Mouse (Mus musculus) CD4-positive, CD25-positive, alpha-beta regulatory T cell, adult 9 weeks (primary cell): ENCODE data around the gene Tmem30b. TPM values are rescaled to one million over a fixed set of nuclear protein-coding genes. Genes with fewer than 3 reads are reported as not detected.

Experiments
- polyA plus RNA-seq: library from polyadenylated mRNA; unstranded; fragments of 100-300 nt; shearing (Covaris generic); gene quantifications from one replicate; pipeline ENCODE4 v1.2.1, GENCODE M21; 2017

The Tmem30b gene
- polyA plus RNA-seq: 0.17 TPM

GRCm38 (mm10) chr12:73546086-73546711 lies at the start of gene Tmem30b:
Gene Tmem30b, minus strand, starts transcription at chr12:73546392.

GRCm38 (mm10) chr12:73584610-73585240 lies 38.5 kb upstream of the Tmem30b start, which contains the start of gene Prkch:
Gene Prkch, plus strand, starts transcription at chr12:73584796.

Other genes starting within 250 kb of the Tmem30b start
- gene Prkch, start 38.4 kb upstream of the Tmem30b start, polyA plus RNA-seq: 213 TPM